Mouse (Mus musculus) megakaryocyte, embryonic 14.5 days (primary cell): ENCODE results near the gene Mre11a. TPM values are rescaled to one million over a fixed set of nuclear protein-coding genes. Genes with fewer than 3 reads are reported as not detected.

ENCODE experiments used
- H3K27me3 ChIP-seq: replicated peaks from 2 replicates; pipeline ENCODE3; 2012; ENCODE audit warnings: inconsistent platforms
- H3K36me3 ChIP-seq: replicated peaks from 2 replicates; pipeline ENCODE3; 2012; ENCODE audit warnings: low read length, inconsistent platforms, mixed read lengths
- H3K4me1 ChIP-seq: 2 replicates; pipeline ENCODE4 v1.6.1; 2012; ENCODE audit warnings: inconsistent platforms
- H3K4me3 ChIP-seq: replicated peaks from 2 replicates; pipeline ENCODE3; 2012; ENCODE audit warnings: moderate library complexity, mild to moderate bottlenecking, inconsistent platforms
- H3K9me3 ChIP-seq: 2 replicates; pipeline ENCODE4 v1.6.1; 2012; ENCODE audit warnings: inconsistent platforms
- FLI1 ChIP-seq: IDR thresholded peaks from 2 replicates; pipeline ENCODE4 v1.6.1; 2012; ENCODE audit warnings: low read length, inconsistent platforms, mixed read lengths
- GATA1 ChIP-seq: IDR thresholded peaks from 3 replicates; pipeline ENCODE4 v1.6.1; 2012; ENCODE audit warnings: mixed read lengths, low read length, inconsistent platforms, borderline replicate concordance
- polyA plus RNA-seq: library from polyadenylated mRNA; stranded (reverse); fragments of >175 nt; gene quantifications from 2 replicates; pipeline ENCODE4 v1.2.3, GENCODE M21; 2012; ENCODE audit warnings: low replicate concordance; ENCODE audit not compliant: insufficient read depth

Mre11a gene
- polyA plus RNA-seq, 1 experiment = 2.8 TPM

GRCm38 (mm10) chr9:14843311-14843857 is 58.9 kb downstream of the Mre11a start:
- no peaks in the 10 kb centered on the region for H3K27me3 ChIP-seq
- H3K9me3 ChIP-seq = no peaks in the 10 kb centered on the region
- TF ChIP-seq GATA1 (no peak), FLI1 (no peak)
- peaks cover 11% of the 10 kb centered on the region for H3K36me3 ChIP-seq
- no peak overlapping the region for H3K4me3 ChIP-seq
- peaks cover 7% of the 10 kb centered on the region for H3K4me1 ChIP-seq

- Histone ChIP-seq H3K36me3 (peaks cover 11% of the 10 kb centered on the region), H3K4me1 (peaks cover 11% of the 10 kb centered on the region), H3K4me3 (no peak overlapping the region), H3K9me3 (no peaks in the 10 kb centered on the region), H3K27me3 (no peaks in the 10 kb centered on the region)
- no peak for TF ChIP-seq GATA1
- no peak for TF ChIP-seq FLI1
Measured at GRCm38 (mm10) chr9:14843901-14844300, 59.4 kb downstream of the Mre11a start.

GRCm38 (mm10) chr9:14846428-14846827 is 62.0 kb downstream of the Mre11a start:
- TF ChIP-seq FLI1 (no peak), GATA1 (no peak)
- Histone ChIP-seq H3K4me1 (peaks cover 11% of the 10 kb centered on the region), H3K36me3 (peaks cover 8% of the 10 kb centered on the region)

GRCm38 (mm10) chr9:14848267-14848935 is 63.9 kb downstream of the Mre11a start:
- Histone ChIP-seq H3K4me3 (no peak overlapping the region), H3K36me3 (peaks cover 2% of the 10 kb centered on the region), H3K27me3 (no peaks in the 10 kb centered on the region), H3K4me1 (peaks cover 5% of the 10 kb centered on the region), H3K9me3 (peaks cover 4% of the 10 kb centered on the region)
- TF ChIP-seq FLI1 (no peak), GATA1 (no peak)

More at GRCm38 (mm10) chr9:14846428-14846827, 62.0 kb downstream of the Mre11a start:
- H3K4me3 ChIP-seq = no peak overlapping the region
- H3K9me3 ChIP-seq = peaks cover under 1% of the 10 kb centered on the region; the same call in 1 of the 2 replicates
- no peaks in the 10 kb centered on the region for H3K27me3 ChIP-seq

GRCm38 (mm10) chr9:14854585-14854984 is 70.1 kb downstream of the Mre11a start:
- TF ChIP-seq GATA1 (no peak), FLI1 (no peak)
- Histone ChIP-seq H3K36me3 (no peaks in the 10 kb centered on the region), H3K4me1 (peaks cover 5% of the 10 kb centered on the region), H3K9me3 (peaks cover 6% of the 10 kb centered on the region), H3K27me3 (peaks cover 38% of the 10 kb centered on the region), H3K4me3 (no peak overlapping the region)

GRCm38 (mm10) chr9:14856922-14857654 is 72.6 kb downstream of the Mre11a start:
- H3K36me3 ChIP-seq = no peaks in the 10 kb centered on the region
- TF ChIP-seq FLI1 = no peak
- TF ChIP-seq GATA1 = no peak
- 0 out of 2 replicates have a peak, but pooled peaks cover 2% of the 10 kb centered on the region for H3K9me3 ChIP-seq
- peaks cover 63% of the 10 kb centered on the region for H3K27me3 ChIP-seq
- H3K4me3 ChIP-seq = no peak overlapping the region
- peaks cover 17% of the 10 kb centered on the region for H3K4me1 ChIP-seq

- TF ChIP-seq GATA1 (no peak), FLI1 (no peak)
- no peaks in the 10 kb centered on the region for H3K36me3 ChIP-seq
- H3K9me3 ChIP-seq = 0 out of 2 replicates have a peak, but pooled peaks cover 2% of the 10 kb centered on the region
- H3K4me3 ChIP-seq = no peak overlapping the region
- peaks cover 17% of the 10 kb centered on the region for H3K4me1 ChIP-seq
- peaks cover 74% of the 10 kb centered on the region for H3K27me3 ChIP-seq
Measured at GRCm38 (mm10) chr9:14858170-14858706, 73.8 kb downstream of the Mre11a start.

- no peaks in the 10 kb centered on the region for H3K36me3 ChIP-seq
- no peak for TF ChIP-seq FLI1
- TF ChIP-seq GATA1 = no peak
- peaks cover 17% of the 10 kb centered on the region for H3K4me1 ChIP-seq
- H3K9me3 ChIP-seq = 0 out of 2 replicates have a peak, but pooled peaks cover 2% of the 10 kb centered on the region
- no peak overlapping the region for H3K4me3 ChIP-seq
- H3K27me3 ChIP-seq = peaks cover 80% of the 10 kb centered on the region
Measured at GRCm38 (mm10) chr9:14858782-14859181, 74.3 kb downstream of the Mre11a start.

- Histone ChIP-seq H3K36me3 (no peaks in the 10 kb centered on the region), H3K9me3 (0 out of 2 replicates have a peak, but pooled peaks cover 2% of the 10 kb centered on the region), H3K4me3 (peak within 1 kb of the TSS; percentile 88), H3K27me3 (peaks cover 84% of the 10 kb centered on the region), H3K4me1 (peaks cover 17% of the 10 kb centered on the region)
- no peak for TF ChIP-seq GATA1
- no peak for TF ChIP-seq FLI1
Measured at GRCm38 (mm10) chr9:14859868-14860639, 75.6 kb downstream of the Mre11a start, which contains the start of gene Gpr83. Gpr83 (plus strand) TSS chr9:14860210.
